Mouse (Mus musculus): Measurements from ENCODE around the gene Chst15.

Chst15 gene

DNA sequence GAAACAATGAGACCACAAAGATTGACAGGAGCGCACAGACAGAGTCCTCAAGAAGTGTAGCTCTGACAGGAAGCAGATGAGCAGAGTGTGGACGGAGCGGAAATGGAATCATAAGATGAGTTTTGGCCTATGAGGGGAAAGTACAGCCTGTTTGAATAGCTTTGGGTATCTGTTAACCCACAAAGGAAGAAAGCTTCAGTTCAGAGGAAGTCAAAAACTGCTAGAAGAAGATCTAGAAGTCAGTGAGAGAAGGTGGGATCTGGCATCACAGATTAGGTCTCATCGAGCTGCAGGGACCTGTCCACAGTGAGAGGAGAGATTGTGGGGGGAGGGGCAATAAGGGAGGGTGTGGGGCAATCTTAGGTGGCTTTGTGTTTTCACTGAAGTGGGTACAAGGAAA, 18.3 kb upstream of the Chst15 start:
- DNase-seq (ENCODE audit: low spot score): no peak

DNA sequence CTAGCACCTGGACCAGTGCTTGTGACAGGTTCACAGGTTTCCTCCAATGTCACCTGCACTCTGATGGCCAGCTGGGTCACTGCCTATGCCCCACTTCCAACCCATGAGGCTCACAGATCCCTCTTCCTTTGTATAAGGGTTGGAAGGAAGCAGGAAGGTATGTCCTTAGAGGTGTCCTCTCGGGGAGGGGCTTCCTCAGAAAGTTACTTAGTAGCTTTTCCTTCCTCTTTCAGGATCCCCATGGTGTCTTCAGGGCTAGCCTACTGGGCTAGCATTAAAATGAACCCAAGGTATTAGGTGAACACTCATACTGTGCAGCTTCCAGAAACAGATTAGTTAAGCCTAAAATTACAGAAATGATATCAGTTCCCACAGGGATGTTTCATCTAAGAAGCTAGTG, 16.1 kb upstream of the Chst15 start:
- DNase-seq (ENCODE audit: low spot score): no peak

DNA sequence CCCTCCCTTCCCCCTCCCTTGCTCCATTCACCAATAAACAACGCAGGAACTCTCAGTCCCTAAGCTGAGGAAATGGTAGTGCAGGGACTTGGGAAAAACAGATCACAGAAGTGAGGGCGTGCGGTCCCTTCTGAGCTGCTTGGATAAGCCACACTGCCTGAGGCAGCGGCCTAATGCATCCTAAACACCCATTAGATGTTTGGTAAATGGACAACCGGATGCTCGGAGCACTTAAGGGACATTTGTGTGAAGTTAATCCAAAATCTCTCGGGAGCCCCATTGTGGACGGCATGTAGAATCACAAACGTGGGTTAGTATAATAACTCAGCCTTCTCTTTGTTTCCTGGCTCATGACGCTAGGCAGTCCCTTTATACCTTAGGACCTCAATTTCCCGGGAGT, 15.1 kb upstream of the Chst15 start:
- no peak for DNase-seq (ENCODE audit: low spot score)

DNA sequence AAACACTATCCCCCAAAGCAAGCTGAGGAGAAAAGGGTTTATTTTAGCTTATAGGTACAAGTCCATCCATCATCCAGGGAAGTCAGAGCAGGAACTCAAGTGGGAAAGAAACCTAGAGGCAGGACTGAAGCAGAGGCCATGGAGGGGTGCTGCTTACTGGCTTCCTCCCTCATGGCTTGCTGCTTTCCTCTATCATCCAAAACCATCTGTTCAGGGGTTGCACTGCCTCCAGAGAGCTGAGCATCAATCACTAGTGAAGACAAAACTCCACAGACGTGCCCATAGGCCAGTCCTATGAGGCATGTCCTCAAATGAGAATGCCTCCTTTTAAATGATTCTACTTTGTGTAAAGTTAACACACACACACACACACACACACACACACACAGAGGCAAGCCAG, 13.2 kb upstream of the Chst15 start:
- DNase-seq (ENCODE audit: low spot score): no peak

DNA sequence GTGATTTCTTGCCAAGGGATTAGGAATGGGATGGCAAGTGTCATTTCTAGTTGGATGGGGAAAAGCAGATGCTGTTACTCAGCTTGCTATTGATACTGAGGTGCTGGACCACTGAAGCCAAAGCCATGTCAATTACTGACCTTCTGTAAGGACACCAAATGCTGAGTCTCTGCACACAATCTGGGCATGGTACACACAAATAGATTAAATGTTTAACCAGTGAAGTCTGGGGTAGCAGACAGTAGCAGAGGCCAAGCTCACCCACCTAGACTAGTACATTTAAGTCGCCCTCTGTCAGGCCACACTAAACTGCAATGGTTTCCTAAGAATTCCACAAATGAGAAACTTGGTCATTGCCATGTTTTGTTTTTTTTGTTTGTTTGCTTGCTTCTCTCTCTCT, 11.6 kb upstream of the Chst15 start:
- no peak for DNase-seq (ENCODE audit: low spot score)

DNA sequence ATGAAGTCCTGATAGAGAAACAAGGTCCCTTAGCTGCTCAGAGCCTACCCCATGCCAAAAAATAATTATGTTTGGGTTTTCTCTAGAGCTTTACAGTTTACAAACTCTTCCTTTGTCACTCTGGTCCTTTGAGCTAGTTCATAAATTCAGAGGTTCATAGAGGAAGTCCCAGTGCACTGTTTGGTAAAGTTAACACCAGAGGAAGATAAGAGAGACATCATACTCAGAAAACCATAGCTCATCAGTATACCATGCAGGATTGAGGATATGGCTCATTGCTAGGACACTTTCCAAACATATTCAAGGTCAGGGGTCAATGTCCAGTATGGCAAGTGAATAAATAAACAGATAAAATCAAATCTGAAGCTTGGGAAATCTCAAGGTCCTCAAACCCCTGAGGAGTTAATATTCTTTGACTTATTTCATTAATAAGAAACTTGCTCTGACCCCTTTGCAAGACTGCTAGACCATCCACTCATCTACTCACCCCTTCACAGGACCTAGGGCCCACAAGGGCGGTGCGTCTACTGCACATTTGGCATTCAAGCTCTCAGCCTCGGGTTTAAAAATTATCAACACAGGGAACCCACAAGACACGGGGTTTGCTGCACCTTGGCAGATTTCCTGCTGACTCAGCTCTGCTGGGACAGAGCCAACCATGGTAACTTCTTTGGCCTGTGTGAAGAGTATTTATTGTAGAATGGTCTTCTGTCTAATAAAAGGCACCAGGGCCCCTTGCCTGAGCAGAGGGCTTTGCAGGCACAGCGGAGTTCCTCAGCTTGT, 8.7 kb upstream of the Chst15 start:
- no peak for DNase-seq (ENCODE audit: low spot score)

DNA sequence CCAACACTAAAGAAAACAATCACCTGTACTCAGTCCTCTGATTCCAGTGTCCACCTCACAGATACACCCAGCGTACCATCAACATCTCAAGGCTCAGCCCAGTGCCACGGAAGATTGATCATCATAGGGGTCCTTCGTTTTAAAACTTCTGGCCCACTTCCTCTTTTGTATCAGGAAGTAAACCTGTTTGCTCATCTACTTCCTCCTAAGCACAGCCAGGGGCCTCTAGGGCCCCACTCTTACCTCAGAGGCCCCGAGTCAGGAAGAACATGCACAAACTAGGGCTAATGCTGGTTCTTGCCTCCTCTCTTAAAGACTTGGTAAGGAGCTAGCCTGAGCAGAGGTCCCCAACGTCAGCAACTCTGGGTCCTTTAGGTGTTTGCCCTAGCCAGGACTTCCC, 6.4 kb upstream of the Chst15 start:
- no peak for DNase-seq (ENCODE audit: low spot score)

DNA sequence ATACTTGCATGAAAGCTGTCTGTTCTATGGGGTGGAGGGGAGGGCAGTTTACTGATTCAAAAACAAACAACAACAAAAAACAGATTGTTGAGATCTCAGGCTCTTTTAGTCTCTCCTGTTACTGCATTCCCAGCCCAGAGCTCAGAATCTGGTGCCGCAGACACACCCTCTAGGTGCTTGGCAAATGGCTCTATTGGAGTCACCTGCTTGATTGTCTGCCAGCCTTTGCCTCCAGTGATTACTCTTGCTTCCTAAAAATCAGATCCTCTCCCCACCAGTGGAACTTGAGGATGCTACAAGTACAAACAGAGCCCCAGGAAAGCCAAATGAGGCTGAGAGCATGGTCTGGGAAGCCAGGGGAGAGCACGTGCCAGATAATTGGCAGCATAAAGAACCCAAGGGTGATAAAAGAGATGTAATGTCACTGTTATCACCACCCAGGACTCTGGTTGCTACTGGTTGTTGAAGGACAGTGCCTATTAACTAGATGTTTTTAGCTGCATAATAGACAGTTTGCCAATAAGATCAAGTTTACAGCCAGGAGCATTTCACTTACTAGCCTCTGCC, 4.4 kb upstream of the Chst15 start:
- no peak for DNase-seq (ENCODE audit: low spot score)

DNA sequence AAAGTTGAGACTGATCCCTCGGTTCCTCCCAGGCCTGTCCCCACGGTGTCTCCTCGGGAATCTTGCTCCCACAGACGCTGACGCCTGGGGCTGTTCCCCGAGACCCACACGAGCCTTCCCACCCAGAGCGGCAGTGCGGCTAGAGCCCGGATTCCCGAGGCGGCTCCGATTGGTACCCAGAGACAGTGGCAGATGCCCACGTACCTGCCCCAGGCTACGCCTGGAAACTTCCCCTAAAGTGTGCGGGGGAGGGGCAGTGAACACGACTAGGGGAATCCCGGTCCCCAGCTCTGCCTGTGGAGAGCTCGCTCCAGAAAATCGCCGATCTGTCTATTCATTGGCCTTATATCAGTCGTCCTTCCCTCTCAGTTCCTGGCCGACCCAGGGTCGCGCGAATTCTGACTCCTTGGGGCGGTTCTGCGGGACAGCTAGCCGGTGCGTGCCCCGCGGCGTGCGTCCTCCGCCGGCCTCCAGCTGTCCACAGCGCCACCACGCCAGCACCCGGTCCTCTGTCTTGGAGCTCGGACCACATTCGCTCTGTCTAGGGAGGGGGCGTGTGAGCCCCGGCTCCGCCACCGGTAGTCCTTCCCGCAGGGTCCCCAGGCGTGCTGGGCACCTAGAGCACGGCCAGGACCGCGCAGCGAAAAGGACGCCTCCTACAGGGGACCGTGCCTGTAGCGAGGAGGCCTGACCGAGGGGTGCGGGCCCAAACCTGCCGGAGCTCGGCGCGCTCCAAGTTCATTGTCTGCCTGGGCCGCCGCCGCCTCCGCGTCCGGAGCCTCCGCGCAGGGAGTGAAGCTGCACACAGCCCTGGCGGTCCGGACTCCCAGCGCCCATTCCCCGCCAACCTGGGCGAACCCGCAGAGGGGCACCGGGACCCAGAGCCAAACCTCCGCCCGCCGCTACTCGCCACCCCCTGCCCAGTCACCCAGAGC, 660 bp downstream of the Chst15 start:
- DNase-seq (ENCODE audit: low spot score): peak; percentile 44

DNA sequence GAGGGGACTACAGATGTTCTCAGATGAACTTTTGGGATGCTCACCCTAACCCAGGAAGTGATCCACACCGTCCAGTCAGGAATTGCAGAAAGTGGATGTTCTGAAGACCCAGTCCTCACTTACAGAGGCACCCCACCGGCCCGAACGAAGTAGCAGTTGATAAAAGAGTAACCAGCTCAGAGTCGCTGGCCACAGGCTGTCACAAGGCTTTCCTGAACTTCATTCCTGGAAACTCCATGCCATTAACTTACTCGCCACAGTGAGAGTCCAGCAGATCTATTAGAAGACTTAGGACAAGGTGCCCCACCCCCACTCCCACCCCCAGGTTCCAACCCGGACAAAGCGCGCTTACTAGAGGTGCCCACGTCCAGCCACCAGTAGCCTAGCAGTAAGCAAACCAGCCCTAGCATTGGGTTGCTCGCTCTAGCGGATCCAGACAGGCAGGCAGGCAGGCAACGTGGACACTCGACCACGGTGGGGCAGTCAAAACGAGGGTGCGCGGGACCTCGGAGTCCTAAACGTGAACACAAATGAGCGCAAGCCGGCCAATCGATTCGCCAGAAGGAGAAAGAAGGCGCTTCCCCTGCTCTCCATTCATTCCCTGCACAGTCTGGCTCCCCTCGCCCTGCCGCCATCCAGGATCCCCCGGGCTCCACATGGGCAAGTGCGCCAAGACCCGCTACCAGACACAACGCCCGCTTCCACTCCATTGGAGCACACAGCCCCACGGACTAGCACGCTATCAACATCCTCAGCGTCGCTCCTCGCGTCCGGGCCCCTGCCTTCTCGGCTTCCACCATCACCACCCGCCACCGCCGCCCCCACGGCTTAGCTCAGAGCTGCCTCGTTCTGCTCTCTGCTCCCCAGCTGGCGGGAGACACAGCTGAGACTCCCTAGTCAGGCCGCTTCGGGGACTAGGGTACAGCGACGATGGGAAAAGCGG, 1.6 kb downstream of the Chst15 start:
- peak; percentile 49 for DNase-seq (ENCODE audit: low spot score)

DNA sequence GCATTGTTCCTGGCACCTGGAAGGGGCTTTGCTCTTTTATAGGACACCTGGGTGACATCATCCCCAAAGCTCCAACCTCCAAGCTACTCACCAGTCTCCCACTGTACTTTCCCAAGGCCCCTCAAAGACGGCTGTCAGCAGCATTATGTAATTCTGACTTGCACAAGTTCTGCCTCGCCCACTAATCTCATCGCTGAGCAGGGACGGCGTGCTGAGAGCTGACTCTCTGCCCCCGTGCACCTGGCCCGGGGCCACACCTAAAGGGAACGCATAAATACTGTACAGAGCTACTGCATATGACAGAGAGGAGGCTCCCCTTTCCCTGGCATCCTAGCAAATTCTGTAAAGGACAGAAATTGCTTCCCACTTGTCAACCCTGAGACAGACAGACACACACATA, 4.6 kb downstream of the Chst15 start:
- no peak for DNase-seq (ENCODE audit: low spot score)

DNA sequence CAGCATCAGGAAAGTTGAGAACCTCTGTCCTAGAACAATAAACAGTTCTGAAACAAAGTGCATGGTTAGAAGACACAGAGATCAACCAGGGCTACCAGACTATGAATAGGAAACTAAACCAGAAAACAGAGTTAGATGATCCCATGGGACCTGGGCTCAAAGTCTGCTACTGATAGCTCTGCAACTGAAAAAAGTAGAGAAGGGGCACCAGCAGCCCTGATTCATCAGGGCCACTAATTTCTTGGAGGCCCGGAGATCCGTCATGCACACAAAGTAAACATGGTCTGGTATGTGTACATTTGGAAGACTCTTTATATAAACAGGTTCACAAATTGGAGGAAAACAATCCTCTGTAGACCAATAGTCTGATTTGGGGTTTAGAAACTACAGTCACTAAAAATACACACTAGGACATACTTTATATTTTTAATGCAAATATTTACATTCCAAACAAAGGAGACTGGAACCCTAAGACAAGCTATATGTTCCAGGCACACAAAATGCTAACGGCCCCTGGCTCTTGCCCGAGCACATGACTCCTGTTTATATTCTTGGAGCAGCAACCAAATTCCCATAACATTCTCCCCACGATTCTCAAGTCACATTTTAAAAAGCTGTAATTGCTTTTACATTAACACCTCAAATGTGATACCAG, 8.4 kb downstream of the Chst15 start:
- no peak for DNase-seq (ENCODE audit: low spot score)

DNA sequence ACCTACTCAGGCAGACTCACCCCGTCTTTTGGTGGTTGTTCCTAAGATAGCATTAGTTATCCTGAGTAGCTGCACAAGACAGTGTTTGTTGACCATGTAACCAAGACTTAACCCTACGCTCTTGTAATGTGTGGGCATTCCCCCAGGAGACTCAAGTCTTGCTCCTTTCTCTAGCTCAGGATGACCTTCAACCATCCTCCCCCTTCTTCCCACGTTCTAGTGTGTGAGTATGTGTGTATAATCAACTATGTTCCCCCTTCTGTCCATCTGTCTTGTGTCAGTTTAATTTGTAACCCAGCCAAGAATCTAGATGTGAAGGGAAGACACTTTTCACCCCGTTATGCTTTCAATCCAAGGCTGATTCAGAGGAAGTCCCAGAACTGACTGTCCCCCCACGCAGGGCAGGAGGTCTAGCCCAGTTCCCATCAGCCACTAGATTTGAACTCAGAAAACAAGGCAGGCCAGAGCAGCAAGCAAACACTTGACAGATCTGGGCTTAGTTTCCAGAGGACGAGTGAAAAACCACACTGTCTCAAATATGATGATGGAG, 9.2 kb downstream of the Chst15 start:
- no peak for DNase-seq (ENCODE audit: low spot score)

DNA sequence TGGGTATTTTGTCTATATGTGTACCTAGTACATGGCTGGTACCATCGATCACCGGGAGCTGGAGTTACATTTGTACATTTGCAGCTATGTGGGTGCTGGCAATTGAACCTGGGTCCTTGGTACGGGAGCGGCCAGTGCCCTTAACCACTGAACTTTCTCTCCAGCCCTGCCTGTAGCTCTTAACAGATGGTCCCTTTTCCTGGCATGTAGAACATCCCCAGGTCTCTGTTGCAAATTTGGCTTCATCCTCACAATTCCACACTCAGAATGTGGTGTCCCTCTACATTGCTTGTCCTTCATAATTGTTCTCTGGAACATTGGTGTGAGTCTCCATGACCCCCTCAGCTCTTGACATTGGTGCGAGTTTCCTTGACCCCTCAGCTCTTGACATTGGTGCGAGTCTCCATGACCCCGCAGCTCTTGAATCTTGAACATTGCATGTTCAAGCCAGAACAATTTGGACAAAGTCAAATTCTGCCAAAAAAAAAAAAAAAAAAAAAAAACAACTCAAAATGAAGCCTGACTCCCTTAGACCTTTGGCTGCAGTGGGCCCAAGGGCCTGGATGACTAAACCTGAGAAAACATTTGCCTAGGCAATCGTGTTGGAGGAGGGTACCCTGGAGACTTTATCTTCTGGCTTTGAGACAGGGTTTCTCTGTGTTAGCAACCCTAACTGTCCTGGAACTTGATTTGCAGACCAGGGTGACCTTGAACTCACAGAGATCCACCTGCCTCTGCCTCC, 10.2 kb downstream of the Chst15 start:
- no peak for DNase-seq (ENCODE audit: low spot score)

DNA sequence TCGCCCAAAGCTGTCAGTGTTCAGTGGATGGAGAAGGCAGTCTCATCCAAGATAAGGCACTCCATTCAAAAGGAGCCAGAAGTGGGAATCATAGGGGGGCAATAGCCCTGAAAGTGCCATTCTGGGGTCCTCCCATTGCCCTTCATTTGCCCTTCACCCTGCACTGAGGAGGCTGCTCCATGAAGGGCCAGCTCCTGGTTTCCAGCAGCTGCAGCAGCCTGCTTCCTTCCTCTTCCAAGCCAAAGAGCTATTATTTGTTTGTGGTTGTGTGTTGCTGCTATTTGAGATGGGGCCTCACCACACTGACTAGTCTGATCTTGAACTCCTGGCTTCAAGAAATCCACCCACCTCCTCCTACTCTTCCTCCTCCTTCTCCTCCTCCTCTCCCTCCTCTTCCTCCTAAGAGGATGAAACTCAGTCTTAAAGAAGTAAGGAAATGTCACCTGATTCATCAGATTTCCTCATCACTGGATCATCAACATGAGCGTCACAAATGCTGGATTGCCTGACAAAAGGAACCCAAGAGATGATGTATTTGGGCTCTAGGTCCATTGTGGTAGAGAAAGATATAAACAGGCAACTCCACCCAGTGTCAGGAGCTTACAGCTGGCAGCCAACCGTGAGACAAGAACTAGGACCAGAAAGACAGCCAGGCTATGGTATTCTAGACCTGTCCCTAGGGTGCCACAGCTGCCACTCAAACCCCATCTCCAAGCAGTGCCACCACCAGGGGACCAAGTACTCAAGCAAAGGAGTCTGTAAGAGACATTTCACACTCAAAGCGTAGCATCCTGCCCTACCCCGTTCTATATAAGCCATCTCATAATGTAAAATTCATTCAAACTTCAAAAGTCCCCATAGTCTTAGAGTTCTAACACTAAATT, 11.3 kb downstream of the Chst15 start:
- DNase-seq (ENCODE audit: low spot score): no peak

DNA sequence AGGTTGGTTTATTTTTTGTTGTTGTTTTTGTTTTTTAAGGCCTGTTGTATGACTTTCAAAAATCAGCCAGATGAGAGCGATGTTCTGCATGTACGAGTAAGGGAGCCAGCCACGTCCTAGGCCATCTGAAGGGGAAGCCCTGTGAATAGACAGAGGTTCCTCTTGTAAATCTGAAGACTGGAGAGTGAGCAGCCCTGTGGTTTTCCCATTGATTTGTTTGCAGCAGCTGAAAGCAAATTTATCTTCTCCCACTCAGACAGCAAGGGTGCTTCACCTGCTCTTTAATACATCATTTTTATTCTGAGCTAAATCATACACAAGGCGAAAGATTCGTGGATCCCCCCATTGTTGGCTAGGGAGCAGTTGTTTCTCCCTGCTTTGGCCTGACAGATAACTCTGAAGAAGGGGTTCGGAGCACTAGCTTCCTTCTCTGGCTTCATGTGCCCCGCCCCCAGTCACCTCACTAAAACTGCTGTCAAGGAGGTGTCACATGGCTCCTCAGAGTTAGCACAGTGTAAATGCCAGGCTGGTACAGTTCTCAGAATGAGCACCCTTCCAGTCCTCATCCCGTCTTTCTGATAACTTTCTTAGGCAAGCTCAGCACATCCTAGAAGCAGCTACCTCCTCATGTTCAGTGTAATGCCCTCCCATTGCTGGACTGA, 12.5 kb downstream of the Chst15 start:
- DNase-seq (ENCODE audit: low spot score): no peak

DNA sequence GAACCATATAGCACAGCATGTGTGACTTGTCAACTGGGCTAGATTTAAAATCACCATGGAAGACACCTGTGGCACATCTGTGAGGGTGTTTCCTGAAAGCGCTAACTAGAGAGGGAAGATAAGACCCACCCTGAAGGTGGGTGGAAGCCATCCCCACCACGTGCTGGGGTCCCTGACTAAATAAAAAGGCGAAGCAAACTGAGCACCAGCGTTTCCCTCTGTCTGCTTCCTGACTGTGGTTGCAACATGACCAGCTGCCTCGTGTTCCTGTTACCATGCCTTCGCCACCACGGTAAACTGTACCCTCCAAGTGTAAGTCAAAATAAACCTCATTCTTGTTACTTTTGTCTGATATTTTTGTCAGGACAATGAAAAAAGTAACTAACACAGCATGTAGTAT, 13.0 kb downstream of the Chst15 start:
- no peak for DNase-seq (ENCODE audit: low spot score)

DNA sequence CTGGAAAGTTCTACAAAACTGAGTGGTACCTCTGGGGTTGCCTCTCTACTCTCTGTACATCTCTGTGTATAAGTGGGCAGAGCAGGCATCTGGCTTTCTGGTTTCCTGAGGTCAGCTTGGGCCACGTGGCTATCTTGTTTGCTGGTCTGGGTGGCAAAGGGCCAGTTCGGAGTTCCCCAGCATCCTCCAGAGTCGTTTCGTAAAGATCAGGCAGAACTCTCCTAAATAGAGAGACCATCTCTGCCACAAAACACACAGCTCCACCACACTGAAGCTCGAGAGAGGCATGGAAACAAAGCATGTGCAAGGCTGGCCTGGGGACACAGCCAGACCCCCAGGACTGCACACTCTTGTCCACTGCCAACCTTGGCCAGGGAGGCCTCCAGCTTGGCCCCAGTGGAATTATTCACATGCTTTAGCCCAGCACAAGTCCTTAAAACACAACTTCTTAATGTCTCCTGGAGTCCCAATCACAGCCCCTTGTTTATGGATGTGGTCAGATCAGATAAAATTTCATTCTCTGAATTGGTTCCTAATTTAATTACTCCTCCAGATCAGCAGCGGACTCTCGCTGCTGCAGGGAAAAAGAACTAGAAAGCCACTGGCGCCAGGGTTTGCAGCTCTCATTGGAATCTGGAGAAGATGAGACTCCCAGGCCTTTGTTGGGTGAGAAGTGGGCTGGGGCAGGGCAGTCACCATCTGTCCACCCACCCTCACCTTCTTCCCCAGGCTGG, 14.4 kb downstream of the Chst15 start:
- DNase-seq (ENCODE audit: low spot score): no peak
